Mouse (Mus musculus) cortical plate, adult 2 months (tissue): ENCODE measurements around the gene Dtymk.

ENCODE experiments used
- CTCF ChIP-seq: fragments of 200-500 bp; IDR thresholded peaks from 2 replicates; pipeline ENCODE4 v1.5.1; 2011; ENCODE audit warnings: mild to moderate bottlenecking, control low read depth, low read length; ENCODE audit not compliant: insufficient read depth; ENCODE audit errors: extremely low read depth
- POLR2A ChIP-seq: fragments of 200-500 bp; IDR thresholded peaks from 2 replicates; pipeline ENCODE4 v1.6.1; 2011; ENCODE audit warnings: mild to moderate bottlenecking, low read length, control low read depth; ENCODE audit not compliant: insufficient read depth; ENCODE audit errors: extremely low read depth

GRCm38 (mm10) chr1:93834671-93835150 lies 33.0 kb upstream of the Dtymk start:
- TF ChIP-seq POLR2A (no peak), CTCF (no peak)
